Mouse (Mus musculus): ENCODE data around the gene Kif3c. TPM values are rescaled to one million over a fixed set of nuclear protein-coding genes. Genes with fewer than 3 reads are reported as not detected.

Gene Kif3c
- polyA plus RNA-seq, 1 experiment from 2014 or later: 14.1 TPM

GRCm38 (mm10) chr12:3441361-3441760 is 76.4 kb downstream of the Kif3c start:
- no peaks in the 10 kb centered on the region for H3K9me3 ChIP-seq (ENCODE audit: low read depth, low read length)
- DNase-seq (no peak), ATAC-seq (ENCODE audit: insufficient read depth) (no peak)
- peaks cover 3% of the 10 kb centered on the region; the same call in 1 of the 2 replicates for H3K36me3 ChIP-seq (ENCODE audit: insufficient read depth)
- no peak overlapping the region for H3K4me2 ChIP-seq
- no peaks in the 10 kb centered on the region for H3K4me1 ChIP-seq (ENCODE audit: insufficient read depth)
- H3K27ac ChIP-seq (ENCODE audit: low read depth): no peak overlapping the region
- no peak for TF ChIP-seq CTCF (IDR thresholded peaks at IDR 0.05; ENCODE audit: low read depth)
- no peaks in the 10 kb centered on the region for H3K27me3 ChIP-seq (ENCODE audit: insufficient read depth, low read length)
- H3K4me3 ChIP-seq (ENCODE audit: low read depth, low read length): no peak overlapping the region
- 87% methylated on average over 5 of the region's 5 CpGs for WGBS
- no peak overlapping the region for H3K9ac ChIP-seq

- ATAC-seq (ENCODE audit: insufficient read depth) (no peak), DNase-seq (no peak)
- Histone ChIP-seq H3K27me3 (ENCODE audit: insufficient read depth, low read length) (no peaks in the 10 kb centered on the region), H3K4me1 (ENCODE audit: insufficient read depth) (no peaks in the 10 kb centered on the region), H3K4me2 (no peak overlapping the region), H3K4me3 (ENCODE audit: low read depth, low read length) (no peak overlapping the region), H3K9me3 (ENCODE audit: low read depth, low read length) (no peaks in the 10 kb centered on the region), H3K27ac (ENCODE audit: low read depth) (no peak overlapping the region), H3K9ac (no peak overlapping the region), H3K36me3 (ENCODE audit: insufficient read depth) (peaks cover 41% of the 10 kb centered on the region)
- WGBS: 89% methylated on average over 3 of the region's 3 CpGs
- no peak for TF ChIP-seq CTCF (IDR thresholded peaks at IDR 0.05; ENCODE audit: low read depth)
Observed at GRCm38 (mm10) chr12:3453554-3453953, 88.6 kb downstream of the Kif3c start.

Other genes with a start within 250 kb of the Kif3c start
- gene Rab10, start 55.2 kb upstream of the Kif3c start, polyA plus RNA-seq (2014; fragmentation: Nextera tagmentation; extraction: Ambion mirVana): 89.7 and 89.8 TPM in 2 replicates
- gene Asxl2, start 61.7 kb downstream of the Kif3c start, polyA plus RNA-seq (2014; fragmentation: Nextera tagmentation; extraction: Ambion mirVana): 18.7 and 21.0 TPM in 2 replicates
- 36.5 and 41.1 TPM in 2 replicates for gene Dtnb, start 207.2 kb downstream of the Kif3c start, polyA plus RNA-seq (2014; fragmentation: Nextera tagmentation; extraction: Ambion mirVana)